8 mouse cellular contexts compared by ENCODE assay signal in genomic region chr2:181364860-181365596, GRCm38 (mm10). TPM values are rescaled to one million over a fixed set of nuclear protein-coding genes. Genes with fewer than 3 reads are reported as not detected.
A peak's percentile ranks its signal among the peaks of the same experiment; 100 is the strongest.
DNase-seq lines count a peak whose midpoint lies in the region; ATAC-seq and TF ChIP-seq lines count a peak whose summit lies in the region.

Gene Zgpat, plus strand, starts transcription at chr2:181364928.
Gene Arfrp1, minus strand, starts transcription at chr2:181365404.

- peaks cover 23% of the 10 kb centered on the region; the same call in 1 of the 2 replicates for H3K4me1 ChIP-seq in hindbrain, postnatal 0 days (ENCODE audit: insufficient read depth, low read length)

- H3K36me3 ChIP-seq in hindbrain, postnatal 0 days (ENCODE audit: insufficient read depth, low read length) = peaks cover 21% of the 10 kb centered on the region

- peak within 1 kb of the TSS; percentile 98 for H3K4me3 ChIP-seq in gastrocnemius, adult 2 months
- peak within 1 kb of the TSS; percentile 73 for H3K4me3 ChIP-seq in hindbrain, postnatal 0 days (ENCODE audit: low read length)
- peak within 1 kb of the TSS; percentile 99 for H3K4me3 ChIP-seq in left cerebral cortex, adult 2 months

- 0 out of 2 replicates have a peak, but pooled peaks have one; percentile 4 for TF ChIP-seq CTCF in gastrocnemius, adult 2 months (IDR thresholded peaks at IDR 0.05)
- TF ChIP-seq CTCF in hindbrain, postnatal 0 days (IDR thresholded peaks at IDR 0.05; ENCODE audit: low read depth) = no peak; the same call in 1 of the 2 replicates
- TF ChIP-seq CTCF in left cerebral cortex, adult 2 months (IDR thresholded peaks at IDR 0.05) = no peak; the same call in 1 of the 2 replicates

- intact Hi-C loops in gastrocnemius, adult 2 months (cut with DNase I) = no loop called here
- intact Hi-C loops in left cerebral cortex, adult 2 months (cut with DNase I) = no loop called here

- DNase-seq in WW6 (ENCODE audit: low read depth, low spot score) = peak; percentile 84
- peak; percentile 76 to 84 for DNase-seq in cerebellum, postnatal 4 days (ENCODE audit: low spot score in 2 of 2)
- DNase-seq in gastrocnemius, adult 2 months = peak; percentile 95
- peak; percentile 93 for DNase-seq in hindbrain, postnatal 0 days (ENCODE audit: low spot score)
- DNase-seq in left cerebral cortex, adult 2 months (ENCODE audit: extremely low spot score in 1 of 2, low spot score in 2 of 2) = peak; percentile 91 to 92
- DNase-seq in right cerebral cortex, adult 2 months (ENCODE audit: low spot score in 2 of 2) = peak; percentile 88 to 91
- DNase-seq in urinary bladder, postnatal 14 days (ENCODE audit: low spot score) = peak; percentile 87

- no peaks in the 10 kb centered on the region for H3K27me3 ChIP-seq in hindbrain, postnatal 0 days (ENCODE audit: insufficient read depth, low read length)

- H3K27ac ChIP-seq in gastrocnemius, adult 2 months = peak within 1 kb of the TSS; percentile 98
- H3K27ac ChIP-seq in hindbrain, postnatal 0 days = peak within 1 kb of the TSS; percentile 91
- H3K27ac ChIP-seq in left cerebral cortex, adult 2 months = peak within 1 kb of the TSS; percentile 87

- H3K4me2 ChIP-seq in hindbrain, postnatal 0 days (ENCODE audit: low read depth, low read length) = peak within 1 kb of the TSS; percentile 96

- under 1% methylated on average over 65 of the region's 71 CpGs for WGBS in hindbrain, postnatal 0 days

- no peaks in the 10 kb centered on the region for H3K9me3 ChIP-seq in hindbrain, postnatal 0 days (ENCODE audit: low read length)

- peak; percentile 93 for ATAC-seq in hindbrain, postnatal 0 days
- ATAC-seq in megakaryocyte, adult 5-6 weeks (ENCODE audit: poor library complexity, severe bottlenecking) = peak; percentile 93

- peak within 1 kb of the TSS; percentile 70 for H3K9ac ChIP-seq in hindbrain, postnatal 0 days (replicated peaks; ENCODE audit: low read length)

RNA-seq across cellular contexts. Expression of gene Zgpat, which starts in this region (rescaled TPM):
- 10 to 100 TPM; 13.7 to 14.8 TPM for total RNA-seq in gastrocnemius, adult 2 months (2021)
- 66.3 and 85.3 TPM in 2 replicates for total RNA-seq in hindbrain, postnatal 0 days (2014; rRNA removed)
- polyA plus RNA-seq in hindbrain, postnatal 0 days (2015; fragmentation: Nextera tagmentation; extraction: Ambion mirVana) = 37.5 and 40.6 TPM in 2 replicates
- total RNA-seq in left cerebral cortex, adult 2 months (2021) = 10 to 100 TPM; 80.3 to 80.5 TPM
- total RNA-seq in megakaryocyte, adult 5-6 weeks (2015) = 4.9 and 7.9 TPM in 2 replicates
- total RNA-seq in megakaryocyte, adult 5-6 weeks (2017) = 28.0 and 29.5 TPM in 2 replicates

RNA-seq across cellular contexts. Expression of gene Arfrp1, which starts in this region (rescaled TPM):
- 10 to 100 TPM; 23.6 to 30.8 TPM for total RNA-seq in gastrocnemius, adult 2 months (2021)
- 13.0 and 14.7 TPM in 2 replicates for total RNA-seq in hindbrain, postnatal 0 days (2014; rRNA removed)
- polyA plus RNA-seq in hindbrain, postnatal 0 days (2015; fragmentation: Nextera tagmentation; extraction: Ambion mirVana) = 70.7 TPM in 2 replicates
- total RNA-seq in left cerebral cortex, adult 2 months (2021) = 10 to 100 TPM; 45.2 to 51.2 TPM
- total RNA-seq in megakaryocyte, adult 5-6 weeks (2015) = 22.8 and 29.9 TPM in 2 replicates
- total RNA-seq in megakaryocyte, adult 5-6 weeks (2017) = 37.2 and 43.3 TPM in 2 replicates

Comparison
In these comparisons a context has a peak if more than half of its experiments do, and no peak if none do; other contexts are left out.
1. Peak in every context shown above with its lines: DNase-seq, ATAC-seq, H3K4me3 ChIP-seq and H3K27ac ChIP-seq.